In the genomic region with DNA sequence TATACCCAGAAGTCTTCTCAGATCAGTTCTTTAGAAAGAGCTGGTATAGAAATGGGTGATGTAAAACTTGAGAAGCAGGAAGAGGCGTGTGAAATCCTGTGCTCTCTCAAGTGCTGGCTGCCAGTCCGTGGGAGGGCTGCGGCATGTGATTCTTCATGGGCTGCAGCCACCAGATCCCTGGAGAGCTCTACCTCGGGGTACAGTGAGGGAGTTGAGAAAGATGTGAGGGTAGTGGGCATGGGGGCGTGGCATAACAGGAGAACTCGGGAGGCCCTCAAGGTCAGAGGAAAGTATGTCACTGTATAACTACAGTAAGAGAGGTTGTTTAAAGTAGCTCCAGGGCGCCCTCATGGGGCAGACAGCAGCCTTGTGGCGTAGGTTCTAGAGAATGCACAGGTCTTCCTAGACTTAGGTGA, we compare ENCODE assay signal across 8 mouse cellular contexts. TPM values are rescaled to one million over a fixed set of nuclear protein-coding genes. Genes with fewer than 3 reads are reported as not detected.
DNase-seq lines count a peak whose midpoint lies in the region; ATAC-seq lines count a peak whose summit lies in the region.

No protein-coding gene starts in this region.

- H3K4me1 ChIP-seq in hindbrain, embryonic 14.5 days (replicated peaks; ENCODE audit: control insufficient read depth, insufficient read depth, low read length): no peaks in the 10 kb centered on the region
- H3K4me1 ChIP-seq in hindbrain, embryonic 10.5 days (replicated peaks): no peaks in the 10 kb centered on the region; the same call in 1 of the 2 replicates
- peaks cover 18% of the 10 kb centered on the region for H3K4me1 ChIP-seq in liver, embryonic 12.5 days

- no peak overlapping the region for H3K4me2 ChIP-seq in hindbrain, embryonic 14.5 days (replicated peaks)
- H3K4me2 ChIP-seq in liver, embryonic 12.5 days: no peak overlapping the region

- WGBS in hindbrain, embryonic 14.5 days: 41% methylated on average over 8 of the region's 8 CpGs
- 34% methylated on average over 8 of the region's 8 CpGs for WGBS in hindbrain, embryonic 10.5 days
- WGBS in liver, embryonic 12.5 days (ENCODE audit: insufficient replicate concordance): 41% methylated on average over 8 of the region's 8 CpGs

- DNase-seq in hindbrain, embryonic 14.5 days (ENCODE audit: low spot score): no peak
- DNase-seq in hindbrain, embryonic 10.5 days (ENCODE audit: low spot score): no peak
- DNase-seq in MN1 (ENCODE audit: low spot score): peak; percentile 56
- peak; percentile 65 for DNase-seq in embryo, embryonic 11 days
- DNase-seq in kidney, adult 11 months: peak; percentile 52
- DNase-seq in right cerebral cortex, postnatal 10 days (ENCODE audit: low spot score in 2 of 2): peak; percentile 73 to 84

- H3K9ac ChIP-seq in hindbrain, embryonic 14.5 days: no peak overlapping the region
- H3K9ac ChIP-seq in liver, embryonic 12.5 days: no peak overlapping the region

- no peaks in the 10 kb centered on the region for H3K27me3 ChIP-seq in hindbrain, embryonic 14.5 days (ENCODE audit: control insufficient read depth, insufficient read depth, low read length)
- H3K27me3 ChIP-seq in hindbrain, embryonic 10.5 days (ENCODE audit: insufficient read depth, poor library complexity, severe bottlenecking): no peaks in the 10 kb centered on the region
- peaks cover 12% of the 10 kb centered on the region; the same call in 1 of the 2 replicates for H3K27me3 ChIP-seq in liver, embryonic 12.5 days (replicated peaks)

- no peak overlapping the region for H3K4me3 ChIP-seq in hindbrain, embryonic 14.5 days (replicated peaks; ENCODE audit: low read length)
- H3K4me3 ChIP-seq in hindbrain, embryonic 10.5 days: no peak overlapping the region
- no peak overlapping the region for H3K4me3 ChIP-seq in liver, embryonic 12.5 days

- H3K27ac ChIP-seq in hindbrain, embryonic 14.5 days: no peak overlapping the region
- no peak overlapping the region for H3K27ac ChIP-seq in hindbrain, embryonic 10.5 days
- no peak overlapping the region for H3K27ac ChIP-seq in liver, embryonic 12.5 days

- no peaks in the 10 kb centered on the region for H3K9me3 ChIP-seq in hindbrain, embryonic 14.5 days (ENCODE audit: control insufficient read depth, low read length)
- H3K9me3 ChIP-seq in hindbrain, embryonic 10.5 days: no peaks in the 10 kb centered on the region
- H3K9me3 ChIP-seq in liver, embryonic 12.5 days (replicated peaks): no peaks in the 10 kb centered on the region

- peak; percentile 26; the same call in 1 of the 2 replicates for ATAC-seq in hindbrain, embryonic 14.5 days (ENCODE audit: low FRiP score)
- ATAC-seq in liver, embryonic 12.5 days: peak; percentile 54; the same call in 1 of the 2 replicates
- ATAC-seq in cerebellum, adult (ENCODE audit: insufficient number of reproducible peaks, low FRiP score, low TSS enrichment): no peak

- 0 out of 2 replicates have a peak, but pooled peaks cover 3% of the 10 kb centered on the region for H3K36me3 ChIP-seq in hindbrain, embryonic 14.5 days (replicated peaks; ENCODE audit: control insufficient read depth, insufficient read depth)
- H3K36me3 ChIP-seq in hindbrain, embryonic 10.5 days: peaks cover 33% of the 10 kb centered on the region
- H3K36me3 ChIP-seq in liver, embryonic 12.5 days: peaks cover 48% of the 10 kb centered on the region

RNA-seq across cellular contexts. Expression of a gene that starts 10.4 kb away (rescaled TPM):
- 3.2 and 4.3 TPM in 2 replicates for polyA plus RNA-seq in hindbrain, embryonic 14.5 days (2014; fragmentation: Nextera tagmentation; extraction: Ambion mirVana)
- 0.52 and 1.1 TPM in 2 replicates for polyA plus RNA-seq in hindbrain, embryonic 10.5 days (2016; fragmentation: Nextera tagmentation; extraction: Ambion mirVana)
- 0.02 TPM in 1 of 2 replicates, not detected in the other for polyA plus RNA-seq in liver, embryonic 12.5 days (2016; fragmentation: Nextera tagmentation; extraction: Ambion mirVana)

RNA-seq across cellular contexts. Expression of a gene that starts 20.2 kb away (rescaled TPM):
- polyA plus RNA-seq in hindbrain, embryonic 14.5 days (2014; fragmentation: Nextera tagmentation; extraction: Ambion mirVana): 2.2 and 3.6 TPM in 2 replicates
- 5.4 and 6.2 TPM in 2 replicates for polyA plus RNA-seq in hindbrain, embryonic 10.5 days (2016; fragmentation: Nextera tagmentation; extraction: Ambion mirVana)
- 13.3 and 14.8 TPM in 2 replicates for polyA plus RNA-seq in liver, embryonic 12.5 days (2016; fragmentation: Nextera tagmentation; extraction: Ambion mirVana)

RNA-seq across cellular contexts. Expression of a gene that starts 47.9 kb away (rescaled TPM):
- 9.6 and 13.4 TPM in 2 replicates for polyA plus RNA-seq in hindbrain, embryonic 14.5 days (2014; fragmentation: Nextera tagmentation; extraction: Ambion mirVana)
- 21.3 and 22.2 TPM in 2 replicates for polyA plus RNA-seq in hindbrain, embryonic 10.5 days (2016; fragmentation: Nextera tagmentation; extraction: Ambion mirVana)
- 15.6 and 16.0 TPM in 2 replicates for polyA plus RNA-seq in liver, embryonic 12.5 days (2016; fragmentation: Nextera tagmentation; extraction: Ambion mirVana)

Comparison
In these comparisons a context has a peak if more than half of its experiments do, and no peak if none do; other contexts are left out.
1. DNase-seq: peak in MN1 (single experiment), embryo, embryonic 11 days (single experiment), kidney, adult 11 months (single experiment) and right cerebral cortex, postnatal 10 days (2 of 2); none in hindbrain, embryonic 14.5 days (single experiment) and hindbrain, embryonic 10.5 days (single experiment).